Mouse (Mus musculus) stomach, embryonic 15.5 days (tissue): Measurements from ENCODE around the gene Rpl28. TPM values are rescaled to one million over a fixed set of nuclear protein-coding genes. Genes with fewer than 3 reads are reported as not detected.

Experiments used
- ATAC-seq: fragments of 200-750 bp; cut with Nextera tagmentation; 2 replicates; pipeline ENCODE4 v1.8.0; 2017; ENCODE audit warnings: low read depth, moderate number of reproducible peaks, moderate TSS enrichment; ENCODE audit not compliant: insufficient read depth, low FRiP score
- H3K27ac ChIP-seq: fragments of 300-500 bp; sonication (generic); 2 replicates; pipeline ENCODE4 v1.5.1; 2015; ENCODE audit warnings: mild to moderate bottlenecking, inconsistent platforms
- H3K27me3 ChIP-seq: fragments of 300-500 bp; sonication (generic); replicated peaks from 2 replicates; pipeline ENCODE4 v1.6.1; 2015; ENCODE audit warnings: inconsistent platforms
- H3K36me3 ChIP-seq: fragments of 300-500 bp; sonication (generic); 2 replicates; pipeline ENCODE4 v1.6.1; 2015; ENCODE audit warnings: inconsistent platforms
- H3K4me1 ChIP-seq: fragments of 300-500 bp; sonication (generic); 2 replicates; pipeline ENCODE4 v1.6.1; 2015; ENCODE audit warnings: inconsistent platforms
- H3K4me2 ChIP-seq: fragments of 300-500 bp; sonication (generic); 2 replicates; pipeline ENCODE4 v1.6.1; 2015; ENCODE audit warnings: mild to moderate bottlenecking, inconsistent platforms
- H3K4me3 ChIP-seq: fragments of 300-500 bp; sonication (generic); replicated peaks from 2 replicates; pipeline ENCODE4 v1.5.1; 2015; ENCODE audit warnings: inconsistent platforms
- H3K9ac ChIP-seq: fragments of 300-500 bp; sonication (generic); 2 replicates; pipeline ENCODE4 v1.6.1; 2015; ENCODE audit warnings: inconsistent platforms
- H3K9me3 ChIP-seq: fragments of 300-500 bp; sonication (generic); 2 replicates; pipeline ENCODE4 v1.6.1; 2016; ENCODE audit warnings: inconsistent platforms
- WGBS: fragments of 180-500 bp; shearing (Covaris S2); methylation state at CpG from one replicate; pipeline ENCODE4 v1.1.7; 2015; 5-methylcytosine and 5-hydroxymethylcytosine counted together
- polyA plus RNA-seq: library from polyadenylated mRNA; unstranded; fragments of >200 nt; fragmentation: Nextera tagmentation; extraction: Ambion mirVana; gene quantifications from 2 replicates; pipeline ENCODE4 v1.2.1, GENCODE M21; 2015

Rpl28 gene
- polyA plus RNA-seq, 1 experiment from 2014 or later = 356 TPM

GRCm38 (mm10) chr7:4764946-4765710, 27.5 kb upstream of the Rpl28 start:
- WGBS = 12% methylated on average over 4 of the region's 4 CpGs
- Histone ChIP-seq H3K9me3 (no peaks in the 10 kb centered on the region), H3K27me3 (no peaks in the 10 kb centered on the region), H3K4me2 (0 out of 2 replicates have a peak overlapping the region, but pooled peaks have one; percentile 2), H3K36me3 (no peaks in the 10 kb centered on the region), H3K4me1 (no peaks in the 10 kb centered on the region), H3K27ac (no peak overlapping the region), H3K4me3 (no peak overlapping the region), H3K9ac (no peak overlapping the region)
- ATAC-seq = no peak

DNA sequence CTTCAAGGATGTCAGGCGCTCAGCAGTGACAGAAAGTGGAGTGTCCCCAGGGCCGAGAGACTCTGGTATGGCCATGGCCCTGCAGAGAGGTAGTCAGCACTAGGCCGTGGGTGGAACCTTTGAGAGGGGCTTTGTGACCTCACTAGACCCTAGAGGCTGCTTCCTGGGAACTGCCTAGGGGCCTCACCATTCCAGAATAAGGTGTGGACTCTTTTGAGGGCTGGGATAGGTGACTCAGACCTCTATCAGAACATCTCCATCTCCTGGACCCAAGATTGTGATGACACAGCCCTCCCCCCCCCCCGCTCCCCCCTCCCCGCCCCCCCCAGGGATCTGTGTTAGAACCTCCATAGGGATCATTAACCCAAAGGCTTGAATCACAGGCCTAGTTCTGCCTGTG, 21.5 kb upstream of the Rpl28 start, which contains the start of gene Fam71e2:
Fam71e2 (minus strand) TSS at position 101 of the 400 bp plus-strand sequence.
- no peaks in the 10 kb centered on the region for H3K4me1 ChIP-seq
- no peak for ATAC-seq
- H3K9ac ChIP-seq = no peak within 1 kb of the TSS
- H3K27ac ChIP-seq = no peak within 1 kb of the TSS
- H3K9me3 ChIP-seq = no peaks in the 10 kb centered on the region
- WGBS = 73% methylated on average over 4 of the region's 5 CpGs
- no peaks in the 10 kb centered on the region for H3K36me3 ChIP-seq
- H3K4me3 ChIP-seq = no peak within 1 kb of the TSS
- H3K27me3 ChIP-seq = peaks cover 8% of the 10 kb centered on the region; the same call in 1 of the 2 replicates
- H3K4me2 ChIP-seq = no peak within 1 kb of the TSS

GRCm38 (mm10) chr7:4776131-4776530, 16.5 kb upstream of the Rpl28 start:
- ATAC-seq = no peak
- H3K27me3 ChIP-seq = peaks cover 43% of the 10 kb centered on the region
- WGBS = 44% methylated on average over 10 of the region's 10 CpGs

GRCm38 (mm10) chr7:4776861-4777830, 15.5 kb upstream of the Rpl28 start:
- Histone ChIP-seq H3K4me3 (peak overlapping the region; percentile 39), H3K4me2 (peak overlapping the region; percentile 68), H3K9me3 (no peaks in the 10 kb centered on the region), H3K27me3 (peaks cover 43% of the 10 kb centered on the region), H3K4me1 (peaks cover 24% of the 10 kb centered on the region), H3K36me3 (no peaks in the 10 kb centered on the region), H3K9ac (0 out of 2 replicates have a peak overlapping the region, but pooled peaks have one; percentile 19), H3K27ac (no peak overlapping the region)
- ATAC-seq = peak; percentile 68
- WGBS = 2% methylated on average over 52 of the region's 56 CpGs

More at GRCm38 (mm10) chr7:4776131-4776530, 16.5 kb upstream of the Rpl28 start:
- H3K9me3 ChIP-seq = no peaks in the 10 kb centered on the region
- H3K4me1 ChIP-seq = peaks cover 20% of the 10 kb centered on the region
- H3K36me3 ChIP-seq = no peaks in the 10 kb centered on the region
- no peak overlapping the region for H3K4me3 ChIP-seq
- no peak overlapping the region for H3K4me2 ChIP-seq
- no peak overlapping the region for H3K27ac ChIP-seq
- H3K9ac ChIP-seq = no peak overlapping the region

DNA sequence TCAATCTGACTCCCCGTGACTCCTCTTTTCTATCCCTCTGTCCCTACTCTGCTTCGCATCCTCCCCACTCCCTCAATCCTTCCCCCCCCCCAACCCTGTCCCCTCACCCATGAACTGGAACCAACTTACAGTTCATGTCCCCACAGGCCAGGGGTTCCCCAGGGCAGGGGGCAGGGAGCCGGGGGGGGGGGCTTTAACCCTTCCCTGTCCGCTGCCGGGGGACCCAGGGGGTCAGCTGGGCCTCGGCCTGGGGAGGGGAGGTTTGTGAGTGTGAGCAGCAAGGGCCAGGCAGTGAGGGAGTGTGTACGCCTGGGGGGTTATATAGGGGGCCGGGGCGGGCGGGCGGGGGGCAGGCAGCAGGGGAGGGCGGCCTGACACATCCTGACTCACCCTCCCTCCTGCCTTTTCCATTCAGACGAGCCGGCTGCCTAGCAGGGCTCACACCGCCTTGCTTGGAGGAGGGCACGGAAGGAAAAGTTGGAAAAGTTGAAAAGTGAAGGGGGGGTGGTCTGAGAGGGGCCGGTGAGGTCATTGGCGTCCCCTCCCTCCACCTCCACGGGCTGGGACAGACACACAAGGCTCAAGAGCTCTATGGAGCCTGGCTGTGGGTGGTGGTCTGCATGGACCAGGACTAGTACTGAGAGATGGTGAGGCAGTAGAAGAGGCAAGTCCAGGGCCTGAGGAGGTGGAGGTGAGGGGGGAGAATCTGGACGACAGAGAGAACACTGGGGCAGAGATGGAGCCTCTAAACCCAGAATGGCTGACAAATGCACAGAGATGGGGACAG, 14.6 kb upstream of the Rpl28 start:
- Histone ChIP-seq H3K4me1 (peaks cover 24% of the 10 kb centered on the region), H3K36me3 (no peaks in the 10 kb centered on the region), H3K27ac (no peak overlapping the region), H3K9me3 (no peaks in the 10 kb centered on the region), H3K27me3 (peaks cover 43% of the 10 kb centered on the region), H3K4me3 (peak overlapping the region; percentile 39; the same call in 1 of the 2 replicates), H3K9ac (no peak overlapping the region), H3K4me2 (peak overlapping the region; percentile 68)
- WGBS = 10% methylated on average over 16 of the region's 20 CpGs
- no peak for ATAC-seq

DNA sequence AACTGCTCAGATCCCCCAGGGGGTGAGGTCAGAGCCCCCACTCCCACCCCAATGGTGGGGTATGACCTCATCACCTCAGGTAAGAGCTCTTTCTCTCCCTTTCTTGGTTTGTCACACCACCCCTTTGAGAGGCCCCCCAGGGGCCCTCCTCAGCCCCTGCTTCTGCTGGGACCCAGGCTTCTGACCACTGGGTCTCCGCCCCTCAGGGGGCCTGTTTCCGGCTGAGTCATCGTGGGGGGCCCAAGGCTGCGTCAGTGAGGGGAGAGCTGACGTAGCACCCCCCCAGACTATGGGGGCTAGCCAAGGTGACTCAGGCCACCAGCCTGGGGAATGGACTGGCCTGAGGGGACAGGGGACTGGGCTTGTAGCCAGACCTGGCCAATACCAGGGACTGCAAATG, 12.8 kb upstream of the Rpl28 start:
- no peak overlapping the region for H3K9ac ChIP-seq
- H3K9me3 ChIP-seq = no peaks in the 10 kb centered on the region
- H3K4me1 ChIP-seq = peaks cover 24% of the 10 kb centered on the region
- H3K4me3 ChIP-seq = no peak overlapping the region
- H3K27me3 ChIP-seq = peaks cover 42% of the 10 kb centered on the region
- no peak for ATAC-seq
- 40% methylated on average over 5 of the region's 5 CpGs for WGBS
- H3K27ac ChIP-seq = no peak overlapping the region
- H3K36me3 ChIP-seq = 0 out of 2 replicates have a peak, but pooled peaks cover 3% of the 10 kb centered on the region
- no peak overlapping the region for H3K4me2 ChIP-seq

- no peak overlapping the region for H3K27ac ChIP-seq
- H3K27me3 ChIP-seq = peaks cover 26% of the 10 kb centered on the region
- H3K4me3 ChIP-seq = no peak overlapping the region
- no peak overlapping the region for H3K4me2 ChIP-seq
- H3K9ac ChIP-seq = no peak overlapping the region
- peaks cover 17% of the 10 kb centered on the region for H3K4me1 ChIP-seq
- no peaks in the 10 kb centered on the region for H3K9me3 ChIP-seq
- WGBS = 47% methylated on average over 3 of the region's 3 CpGs
- ATAC-seq = no peak
- H3K36me3 ChIP-seq = 0 out of 2 replicates have a peak, but pooled peaks cover 3% of the 10 kb centered on the region
Measured at GRCm38 (mm10) chr7:4782130-4782529, 10.5 kb upstream of the Rpl28 start.

DNA sequence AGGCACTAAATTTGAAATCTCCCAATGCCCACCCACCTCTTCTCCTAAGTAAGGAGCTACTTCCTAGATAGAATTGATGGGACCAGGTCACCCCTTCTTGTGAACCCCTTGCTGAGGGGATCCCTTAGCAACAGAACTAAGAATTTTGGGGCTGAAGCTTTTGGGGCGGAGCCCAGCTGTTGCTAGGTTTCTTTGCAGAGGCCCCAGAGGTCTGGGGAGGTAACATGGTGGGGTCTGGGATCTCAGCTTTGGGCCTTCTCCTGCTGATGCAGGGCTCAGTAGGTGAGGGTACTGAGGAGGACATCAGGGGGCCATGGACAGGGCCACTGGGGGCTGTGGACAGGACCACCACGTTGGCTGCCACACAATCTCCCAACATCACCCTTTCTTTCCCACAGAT, 9.9 kb upstream of the Rpl28 start, which contains the start of the genes Il11 and Tmem190:
Il11 (minus strand) TSS at position 101 of the 400 bp plus-strand sequence.
Tmem190 (plus strand) TSS at position 179 of the 400 bp plus-strand sequence.
- 0 out of 2 replicates have a peak, but pooled peaks cover 3% of the 10 kb centered on the region for H3K36me3 ChIP-seq
- ATAC-seq = no peak
- peaks cover 13% of the 10 kb centered on the region; the same call in 1 of the 2 replicates for H3K4me1 ChIP-seq
- no peak within 1 kb of the TSS for H3K4me2 ChIP-seq
- H3K27ac ChIP-seq = no peak within 1 kb of the TSS
- H3K4me3 ChIP-seq = no peak within 1 kb of the TSS
- WGBS = 80% methylated on average over 2 of the region's 2 CpGs
- no peak within 1 kb of the TSS for H3K9ac ChIP-seq
- H3K27me3 ChIP-seq = peaks cover 20% of the 10 kb centered on the region
- H3K9me3 ChIP-seq = no peaks in the 10 kb centered on the region

DNA sequence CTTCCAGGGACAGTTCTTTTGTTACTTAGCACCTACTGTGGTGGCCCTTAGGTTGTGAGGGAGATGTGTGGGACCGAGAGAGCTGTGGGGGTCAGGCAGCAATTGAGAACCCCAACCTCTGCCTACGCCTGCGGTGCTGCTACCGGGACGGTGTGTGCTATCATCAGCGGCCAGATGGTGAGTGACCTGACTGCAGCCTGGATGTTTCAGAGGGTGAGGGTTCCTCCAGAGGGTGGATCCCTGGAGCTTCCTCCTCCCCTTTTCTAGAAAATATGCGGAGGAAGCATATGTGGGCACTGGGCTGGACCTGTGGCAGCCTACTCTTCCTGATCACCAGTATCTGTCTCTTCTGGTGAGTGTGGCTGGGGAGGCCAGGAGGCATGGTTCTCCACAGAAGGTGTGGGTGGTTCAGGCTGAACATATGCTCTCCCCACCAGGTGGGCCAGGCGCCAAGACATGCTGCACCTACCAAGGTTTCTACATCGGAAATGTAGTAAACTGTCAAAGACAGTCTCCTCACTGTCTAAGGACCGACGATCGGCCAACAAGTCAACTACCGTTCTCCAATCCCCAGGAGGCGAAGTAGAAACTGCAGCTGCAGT, 8.9 kb upstream of the Rpl28 start:
- no peak overlapping the region for H3K4me3 ChIP-seq
- H3K27me3 ChIP-seq = peaks cover 10% of the 10 kb centered on the region
- peaks cover 13% of the 10 kb centered on the region; the same call in 1 of the 2 replicates for H3K4me1 ChIP-seq
- ATAC-seq = peak; percentile 6; the same call in 1 of the 2 replicates
- no peak overlapping the region for H3K4me2 ChIP-seq
- 80% methylated on average over 14 of the region's 14 CpGs for WGBS
- 0 out of 2 replicates have a peak, but pooled peaks cover 3% of the 10 kb centered on the region for H3K36me3 ChIP-seq
- no peak overlapping the region for H3K27ac ChIP-seq
- no peak overlapping the region for H3K9ac ChIP-seq
- no peaks in the 10 kb centered on the region for H3K9me3 ChIP-seq

GRCm38 (mm10) chr7:4788499-4789435, 3.9 kb upstream of the Rpl28 start:
- peaks cover 2% of the 10 kb centered on the region; the same call in 1 of the 2 replicates for H3K4me1 ChIP-seq
- H3K27me3 ChIP-seq = no peaks in the 10 kb centered on the region
- no peaks in the 10 kb centered on the region for H3K9me3 ChIP-seq
- 0 out of 2 replicates have a peak, but pooled peaks cover 3% of the 10 kb centered on the region for H3K36me3 ChIP-seq
- WGBS = 2% methylated on average over 63 of the region's 64 CpGs
- peak overlapping the region; percentile 80 for H3K9ac ChIP-seq
- H3K4me2 ChIP-seq = peak overlapping the region; percentile 94
- ATAC-seq = peak; percentile 19
- H3K27ac ChIP-seq = peak overlapping the region; percentile 83
- H3K4me3 ChIP-seq = peak overlapping the region; percentile 62
